Mouse (Mus musculus): ENCODE measurements around the gene Gas8.

- no peak for TF ChIP-seq CTCF (conservative IDR thresholded peaks at IDR 0.05; ENCODE audit: low read length)
- no peak for TF ChIP-seq POU5F1 (IDR thresholded peaks at IDR 0.05; ENCODE audit: borderline replicate concordance, low read length)
Measured at GRCm38 (mm10) chr8:123514136-123514535, 4.5 kb upstream of the Gas8 start.

Measured in E14TG2a.4 (cell line).